Mouse (Mus musculus): Measurements from ENCODE around the gene Rab38. TPM values are rescaled to one million over a fixed set of nuclear protein-coding genes. Genes with fewer than 3 reads are reported as not detected.

The Rab38 gene
- total and polyA plus RNA-seq, 3 experiments: not detected

- Histone ChIP-seq H3K27me3 (replicated peaks) (no peaks in the 10 kb centered on the region), H3K4me2 (ENCODE audit: insufficient read depth, low read depth, poor library complexity, severe bottlenecking) (no peak overlapping the region), H3K4me3 (replicated peaks in 1 of 3; ENCODE audit: low read depth in 2 of 3, low read length in 2 of 3, poor library complexity in 1 of 3) (no peak overlapping the region), H3K9ac (ENCODE audit: insufficient read depth, low read depth) (no peak overlapping the region), H3K4me1 (ENCODE audit: control insufficient read depth in 1 of 2, insufficient read depth in 2 of 2) (no peaks in the 10 kb centered on the region), H3K27ac (ENCODE audit: insufficient read depth, low read depth) (no peak overlapping the region), H3K36me3 (replicated peaks in 1 of 2; ENCODE audit: control insufficient read depth in 1 of 2, insufficient read depth in 1 of 2, low read length in 1 of 2) (no peaks in the 10 kb centered on the region), H3K9me3 (replicated peaks; ENCODE audit: low read length) (no peaks in the 10 kb centered on the region), H3K79me2 (replicated peaks; ENCODE audit: control insufficient read depth, extremely low read depth, insufficient read depth, poor library complexity, severe bottlenecking) (no peaks in the 10 kb centered on the region)
- no peak for TF ChIP-seq MEF2A (IDR thresholded peaks at IDR 0.05; ENCODE audit: borderline replicate concordance, low read depth, low read length)
- TF ChIP-seq E2F4 (IDR thresholded peaks at IDR 0.05; ENCODE audit: insufficient replicate concordance, low read depth, low read length): no peak
- TF ChIP-seq ZC3H11A (IDR thresholded peaks at IDR 0.05; ENCODE audit: low read depth, low read length): no peak
- no peak for TF ChIP-seq RCOR1 (conservative IDR thresholded peaks at IDR 0.05; ENCODE audit: low read depth, low read length)
- no peak for TF ChIP-seq ZNF384 (IDR thresholded peaks at IDR 0.05; ENCODE audit: low read depth, low read length)
- no peak for TF ChIP-seq MAZ (IDR thresholded peaks at IDR 0.05; ENCODE audit: low read depth, low read length)
- TF ChIP-seq MXI1 (IDR thresholded peaks at IDR 0.05; ENCODE audit: low read depth, low read length): no peak
- no peak for TF ChIP-seq POLR2AphosphoS2 (IDR thresholded peaks at IDR 0.05; ENCODE audit: low read depth, low read length)
- no peak for TF ChIP-seq ZKSCAN1 (IDR thresholded peaks at IDR 0.05; ENCODE audit: borderline replicate concordance, low read depth, low read length)
- no peak for TF ChIP-seq GABPA (IDR thresholded peaks at IDR 0.05; ENCODE audit: insufficient replicate concordance, low read depth, low read length)
- TF ChIP-seq MAFK (IDR thresholded peaks at IDR 0.05; ENCODE audit: insufficient replicate concordance, low read length): no peak
- no peak for TF ChIP-seq SMC3 (IDR thresholded peaks at IDR 0.05; ENCODE audit: low read depth, low read length)
- no peak for TF ChIP-seq EP300 (IDR thresholded peaks at IDR 0.05; ENCODE audit: low read length)
- TF ChIP-seq POLR2A (IDR thresholded peaks at IDR 0.05; ENCODE audit: low read depth, low read length): no peak
- no peak for TF ChIP-seq USF1 (IDR thresholded peaks at IDR 0.05; ENCODE audit: low read depth, low read length)
- no peak for TF ChIP-seq NELFE (IDR thresholded peaks at IDR 0.05; ENCODE audit: low read depth, low read length)
- no peak for TF ChIP-seq JUN (IDR thresholded peaks at IDR 0.05; ENCODE audit: insufficient read depth, low read depth, low read length)
- in situ Hi-C loops (cut with MboI; ENCODE audit: low pct_ligation_motif_present, low pct_unique_long_range_greater_than_20kb, low sequenced_read_pairs) (no loop called here), dilution Hi-C loops (cut with MboI; ENCODE audit: extremely low pct_ligation_motif_present, extremely low pct_unique_long_range_greater_than_20kb, low sequenced_read_pairs) (no loop called here)
- no peak for DNase-seq (ENCODE audit: extremely low read depth)
These were observed 13.4 kb downstream of the Rab38 start for GRCm38 (mm10) chr7:88443435-88443834.

GRCm38 (mm10) chr7:88445320-88445903, 15.3 kb downstream of the Rab38 start:
- Histone ChIP-seq H3K4me2 (ENCODE audit: insufficient read depth, low read depth, poor library complexity, severe bottlenecking) (no peak overlapping the region), H3K4me3 (replicated peaks in 1 of 3; ENCODE audit: low read depth in 2 of 3, low read length in 2 of 3, poor library complexity in 1 of 3) (no peak overlapping the region), H3K27ac (ENCODE audit: insufficient read depth, low read depth) (no peak overlapping the region), H3K36me3 (replicated peaks in 1 of 2; ENCODE audit: control insufficient read depth in 1 of 2, insufficient read depth in 1 of 2, low read length in 1 of 2) (no peaks in the 10 kb centered on the region), H3K9me3 (replicated peaks; ENCODE audit: low read length) (no peaks in the 10 kb centered on the region), H3K9ac (ENCODE audit: insufficient read depth, low read depth) (no peak overlapping the region), H3K79me2 (replicated peaks; ENCODE audit: control insufficient read depth, extremely low read depth, insufficient read depth, poor library complexity, severe bottlenecking) (no peaks in the 10 kb centered on the region), H3K27me3 (replicated peaks) (no peaks in the 10 kb centered on the region), H3K4me1 (ENCODE audit: control insufficient read depth in 1 of 2, insufficient read depth in 2 of 2) (no peaks in the 10 kb centered on the region)
- in situ Hi-C loops (cut with MboI; ENCODE audit: low pct_ligation_motif_present, low pct_unique_long_range_greater_than_20kb, low sequenced_read_pairs) (no loop called here), dilution Hi-C loops (cut with MboI; ENCODE audit: extremely low pct_ligation_motif_present, extremely low pct_unique_long_range_greater_than_20kb, low sequenced_read_pairs) (no loop called here)
- no peak for DNase-seq (ENCODE audit: extremely low read depth)
- TF ChIP-seq PAX5 (IDR thresholded peaks at IDR 0.05; ENCODE audit: low read length) (no peak), USF2 (conservative IDR thresholded peaks at IDR 0.05; ENCODE audit: low read depth, low read length) (no peak), NELFE (IDR thresholded peaks at IDR 0.05; ENCODE audit: low read depth, low read length) (no peak), JUN (IDR thresholded peaks at IDR 0.05; ENCODE audit: insufficient read depth, low read depth, low read length) (no peak), ZNF384 (IDR thresholded peaks at IDR 0.05; ENCODE audit: low read depth, low read length) (no peak), RCOR1 (conservative IDR thresholded peaks at IDR 0.05; ENCODE audit: low read depth, low read length) (no peak)
